Mouse (Mus musculus): ENCODE measurements around the gene Ltbp4.

GRCm38 (mm10) chr7:27305091-27305730, 32.3 kb downstream of the Ltbp4 start:
- TF ChIP-seq CTCF (IDR thresholded peaks at IDR 0.05; ENCODE audit: borderline replicate concordance, insufficient read depth, low read depth, low read length) (no peak), POLR2A (IDR thresholded peaks at IDR 0.05; ENCODE audit: borderline replicate concordance, insufficient read depth, low read length) (no peak)

All from cerebellum, adult 2 months (tissue).